Mouse (Mus musculus) stomach, postnatal 0 days (tissue): ENCODE data around the gene Akr7a5.

Experiments used
- CTCF ChIP-seq: IDR thresholded peaks from 2 replicates; pipeline ENCODE4 v1.5.1; 2016; ENCODE audit warnings: antibody characterized with exemption, low read depth, mild to moderate bottlenecking, moderate library complexity
- EP300 ChIP-seq: optimal IDR thresholded peaks from 2 replicates; pipeline ENCODE3; 2016; ENCODE audit warnings: antibody characterized with exemption

DNA sequence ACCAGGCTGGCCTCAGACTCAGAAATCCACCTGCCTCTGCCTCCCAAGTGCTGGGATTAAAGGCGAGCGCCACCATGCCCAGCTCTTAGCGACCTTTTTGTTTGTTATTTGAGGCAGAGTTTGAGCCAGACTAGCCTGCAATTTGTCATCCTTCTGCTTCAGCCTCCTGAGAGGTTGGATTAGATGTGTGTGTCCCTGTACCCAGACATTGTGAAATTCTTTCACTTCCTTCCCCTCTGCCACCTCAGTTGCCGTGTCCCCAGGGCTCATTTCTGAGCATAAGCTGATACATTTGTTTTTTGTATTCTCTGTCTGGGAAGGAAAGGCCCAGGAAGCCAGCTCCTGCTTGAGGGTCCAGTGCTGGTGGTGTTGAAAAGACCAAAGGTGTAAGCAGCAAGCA lies 30.3 kb downstream of the Akr7a5 start:
- no peak for TF ChIP-seq CTCF
- no peak for TF ChIP-seq EP300
